Mouse (Mus musculus) lung, postnatal 4 days (tissue): Measurements from ENCODE around the gene Klhdc8a.

ENCODE experiments used
- DNase-seq, 2 experiments: peaks; one replicate each; pipeline ENCODE4 v3.0.0; 2021

Gene Klhdc8a

GRCm38 (mm10) chr1:132317894-132318863 lies 19.8 kb downstream of the Klhdc8a start:
- no peak for DNase-seq

GRCm38 (mm10) chr1:132319242-132319641 lies 20.8 kb downstream of the Klhdc8a start:
- DNase-seq: peak; percentile 89 to 94

- no peak for DNase-seq
Observed at GRCm38 (mm10) chr1:132321821-132322580, 23.6 kb downstream of the Klhdc8a start.

GRCm38 (mm10) chr1:132322711-132323542 lies 24.5 kb downstream of the Klhdc8a start:
- DNase-seq: peak; percentile 58 to 73

GRCm38 (mm10) chr1:132326777-132327176 lies 28.4 kb downstream of the Klhdc8a start:
- no peak for DNase-seq

GRCm38 (mm10) chr1:132327477-132327876 lies 29.1 kb downstream of the Klhdc8a start:
- no peak for DNase-seq

GRCm38 (mm10) chr1:132328565-132328964 lies 30.1 kb downstream of the Klhdc8a start:
- DNase-seq: no peak

- DNase-seq: no peak
Observed at GRCm38 (mm10) chr1:132329656-132330055, 31.2 kb downstream of the Klhdc8a start.

GRCm38 (mm10) chr1:132330397-132330796 lies 32.0 kb downstream of the Klhdc8a start:
- DNase-seq: no peak

- no peak for DNase-seq
Observed at GRCm38 (mm10) chr1:132331283-132331682, 32.9 kb downstream of the Klhdc8a start.

GRCm38 (mm10) chr1:132333201-132333600 lies 34.8 kb downstream of the Klhdc8a start:
- DNase-seq: no peak

- peak; percentile 74 to 91 for DNase-seq
Observed at GRCm38 (mm10) chr1:132333675-132334141, 35.3 kb downstream of the Klhdc8a start.

- no peak for DNase-seq
Observed at GRCm38 (mm10) chr1:132334178-132334801, 35.9 kb downstream of the Klhdc8a start.

- peak; percentile 45 to 64 for DNase-seq
Observed at GRCm38 (mm10) chr1:132335378-132335965, 37.0 kb downstream of the Klhdc8a start.

- DNase-seq: no peak
Observed at GRCm38 (mm10) chr1:132336921-132337320, 38.5 kb downstream of the Klhdc8a start.

GRCm38 (mm10) chr1:132338027-132338660 lies 39.7 kb downstream of the Klhdc8a start:
- no peak for DNase-seq

GRCm38 (mm10) chr1:132341731-132342501 lies 43.5 kb downstream of the Klhdc8a start:
- peak; percentile 78 to 84 for DNase-seq

- DNase-seq: no peak
Observed at GRCm38 (mm10) chr1:132342518-132342917, 44.1 kb downstream of the Klhdc8a start.

- DNase-seq: no peak
Observed at GRCm38 (mm10) chr1:132343191-132343590, 44.8 kb downstream of the Klhdc8a start.

- no peak for DNase-seq
Observed at GRCm38 (mm10) chr1:132343656-132344055, 45.2 kb downstream of the Klhdc8a start.
